Mouse (Mus musculus) forebrain, embryonic 11.5 days (tissue): ENCODE measurements around the gene Ugt1a8. TPM values are rescaled to one million over a fixed set of nuclear protein-coding genes. Genes with fewer than 3 reads are reported as not detected.
"Not testable (repeated sequence)": the region's sequence is repeated elsewhere in the genome, so short reads cannot be mapped to it uniquely, and the experiment has no call there.

Source experiments
- ATAC-seq: fragments of 200-750 bp; cut with Nextera tagmentation; replicated peaks from 2 replicates; pipeline ENCODE4 v1.8.0; 2017; ENCODE audit warnings: moderate TSS enrichment; ENCODE audit not compliant: low FRiP score
- DNase-seq: peaks from one replicate; pipeline ENCODE4 v3.0.0-alpha.2; 2017; ENCODE audit warnings: low spot score
- H3K27ac ChIP-seq: fragments of 300-500 bp; sonication (generic); 2 replicates; pipeline ENCODE4 v1.5.1; 2014; ENCODE audit warnings: low read depth, low read length
- H3K27me3 ChIP-seq: fragments of 300-500 bp; sonication (generic); 2 replicates; pipeline ENCODE4 v1.6.1; 2014; ENCODE audit warnings: mild to moderate bottlenecking, low read length, mixed read lengths; ENCODE audit not compliant: control insufficient read depth, insufficient read depth
- H3K36me3 ChIP-seq: fragments of 300-500 bp; sonication (generic); 2 replicates; pipeline ENCODE4 v1.6.1; 2014; ENCODE audit warnings: mild to moderate bottlenecking, low read length, moderate library complexity, mixed read lengths; ENCODE audit not compliant: control insufficient read depth, insufficient read depth
- H3K4me1 ChIP-seq: fragments of 300-500 bp; sonication (generic); replicated peaks from 2 replicates; pipeline ENCODE4 v1.6.1; 2014; ENCODE audit warnings: low read length, mixed read lengths; ENCODE audit not compliant: control insufficient read depth, insufficient read depth
- H3K4me2 ChIP-seq: fragments of 300-500 bp; sonication (generic); 2 replicates; pipeline ENCODE4 v1.6.1; 2014; ENCODE audit warnings: low read depth, mild to moderate bottlenecking, low read length, moderate library complexity, mixed read lengths; ENCODE audit not compliant: severe bottlenecking
- H3K4me3 ChIP-seq: fragments of 300-500 bp; sonication (generic); 2 replicates; pipeline ENCODE4 v1.5.1; 2014; ENCODE audit warnings: low read depth, low read length
- H3K9ac ChIP-seq: fragments of 300-500 bp; sonication (generic); 2 replicates; pipeline ENCODE4 v1.6.1; 2014; ENCODE audit warnings: low read length
- H3K9me3 ChIP-seq: fragments of 300-500 bp; sonication (generic); 2 replicates; pipeline ENCODE4 v1.6.1; 2016; ENCODE audit warnings: low read length, mixed read lengths; ENCODE audit not compliant: control insufficient read depth
- WGBS: fragments of 180-500 bp; shearing (Covaris S2); extraction: QIAGEN DNeasy Blood & Tissue Kit; methylation state at CpG from one replicate; pipeline ENCODE4 v1.1.7; 2014; 5-methylcytosine and 5-hydroxymethylcytosine counted together
- polyA plus RNA-seq: library from polyadenylated mRNA; unstranded; fragments of >200 nt; fragmentation: Nextera tagmentation; extraction: Ambion mirVana; gene quantifications from 2 replicates; pipeline ENCODE4 v1.2.1, GENCODE M21; 2014

Ugt1a8 gene
- polyA plus RNA-seq, 1 experiment from 2014 or later, result not detected

GRCm38 (mm10) chr1:88225301-88225700 is 137.7 kb downstream of the Ugt1a8 start:
- not testable (repeated sequence) for H3K27me3 ChIP-seq, H3K4me2 ChIP-seq, DNase-seq, H3K36me3 ChIP-seq, H3K9ac ChIP-seq, H3K4me1 ChIP-seq, H3K27ac ChIP-seq, ATAC-seq, H3K4me3 ChIP-seq
- WGBS, result 39% methylated on average over 2 of the region's 2 CpGs
- H3K9me3 ChIP-seq, result peaks cover 53% of the 10 kb centered on the region

- no peaks in the 10 kb centered on the region for H3K4me1 ChIP-seq
- H3K9ac ChIP-seq, result no peak overlapping the region
- no peak overlapping the region for H3K4me3 ChIP-seq
- H3K27ac ChIP-seq, result no peak overlapping the region
- peaks cover 58% of the 10 kb centered on the region for H3K9me3 ChIP-seq
- H3K27me3 ChIP-seq, result no peaks in the 10 kb centered on the region
- no peak overlapping the region for H3K4me2 ChIP-seq
- no peaks in the 10 kb centered on the region for H3K36me3 ChIP-seq
- DNase-seq, result no peak
- ATAC-seq, result no peak
Measured at GRCm38 (mm10) chr1:88225741-88226140, 138.1 kb downstream of the Ugt1a8 start.

- no peaks in the 10 kb centered on the region for H3K4me1 ChIP-seq
- no peak within 1 kb of the TSS for H3K9ac ChIP-seq
- no peaks in the 10 kb centered on the region for H3K36me3 ChIP-seq
- H3K27me3 ChIP-seq, result no peaks in the 10 kb centered on the region
- DNase-seq (peak; percentile 55), ATAC-seq (no peak)
- WGBS, result 59% methylated on average over 5 of the region's 5 CpGs
- no peak within 1 kb of the TSS for H3K4me3 ChIP-seq
- peaks cover 69% of the 10 kb centered on the region for H3K9me3 ChIP-seq
- H3K27ac ChIP-seq, result no peak within 1 kb of the TSS
- H3K4me2 ChIP-seq, result no peak within 1 kb of the TSS
Measured at GRCm38 (mm10) chr1:88226670-88227379, 139.2 kb downstream of the Ugt1a8 start, which contains the start of gene Mroh2a. Gene Mroh2a (plus strand): TSS chr1:88226986.

- WGBS, result 64% methylated on average over 2 of the region's 2 CpGs
- H3K9me3 ChIP-seq, result peaks cover 72% of the 10 kb centered on the region
- no peak overlapping the region for H3K4me3 ChIP-seq
- H3K27ac ChIP-seq, result no peak overlapping the region
- no peaks in the 10 kb centered on the region for H3K36me3 ChIP-seq
- H3K27me3 ChIP-seq, result no peaks in the 10 kb centered on the region
- no peak overlapping the region for H3K9ac ChIP-seq
- H3K4me2 ChIP-seq, result no peak overlapping the region
- DNase-seq (peak; percentile 51), ATAC-seq (no peak)
- no peaks in the 10 kb centered on the region for H3K4me1 ChIP-seq
Measured at GRCm38 (mm10) chr1:88227482-88227881, 139.9 kb downstream of the Ugt1a8 start.

GRCm38 (mm10) chr1:88228121-88228520 is 140.5 kb downstream of the Ugt1a8 start:
- Histone ChIP-seq H3K4me2 (no peak overlapping the region), H3K27ac (no peak overlapping the region), H3K36me3 (no peaks in the 10 kb centered on the region), H3K27me3 (no peaks in the 10 kb centered on the region), H3K9me3 (peaks cover 78% of the 10 kb centered on the region), H3K9ac (no peak overlapping the region), H3K4me1 (no peaks in the 10 kb centered on the region), H3K4me3 (no peak overlapping the region)
- ATAC-seq (no peak), DNase-seq (peak; percentile 53)
- WGBS, result 71% methylated on average over 7 of the region's 7 CpGs

- Histone ChIP-seq H3K27ac (no peak overlapping the region), H3K9me3 (peaks cover 92% of the 10 kb centered on the region), H3K4me1 (no peaks in the 10 kb centered on the region), H3K4me3 (no peak overlapping the region), H3K36me3 (no peaks in the 10 kb centered on the region), H3K4me2 (no peak overlapping the region), H3K27me3 (no peaks in the 10 kb centered on the region), H3K9ac (no peak overlapping the region)
- ATAC-seq (no peak), DNase-seq (peak; percentile 51)
- 82% methylated on average over 3 of the region's 3 CpGs for WGBS
Measured at GRCm38 (mm10) chr1:88229566-88229965, 142.0 kb downstream of the Ugt1a8 start.

GRCm38 (mm10) chr1:88229986-88230385 is 142.4 kb downstream of the Ugt1a8 start:
- Histone ChIP-seq H3K4me1 (no peaks in the 10 kb centered on the region), H3K9ac (no peak overlapping the region), H3K27me3 (no peaks in the 10 kb centered on the region), H3K4me3 (no peak overlapping the region), H3K27ac (no peak overlapping the region), H3K4me2 (no peak overlapping the region), H3K9me3 (peaks cover 97% of the 10 kb centered on the region), H3K36me3 (no peaks in the 10 kb centered on the region)
- WGBS, result 84% methylated on average over 5 of the region's 5 CpGs
- ATAC-seq (no peak), DNase-seq (peak; percentile 63)

- H3K4me2 ChIP-seq, result no peak overlapping the region
Measured at GRCm38 (mm10) chr1:88230421-88230820, 142.8 kb downstream of the Ugt1a8 start.

More at GRCm38 (mm10) chr1:88230421-88230820, 142.8 kb downstream of the Ugt1a8 start:
- no peak overlapping the region for H3K27ac ChIP-seq
- no peak overlapping the region for H3K9ac ChIP-seq
- H3K27me3 ChIP-seq, result no peaks in the 10 kb centered on the region
- no peaks in the 10 kb centered on the region for H3K36me3 ChIP-seq
- WGBS, result 74% methylated on average over 7 of the region's 7 CpGs
- DNase-seq (peak; percentile 64), ATAC-seq (no peak)
- H3K9me3 ChIP-seq, result peaks cover 100% of the 10 kb centered on the region
- no peaks in the 10 kb centered on the region for H3K4me1 ChIP-seq
- no peak overlapping the region for H3K4me3 ChIP-seq
